Mouse (Mus musculus): Measurements from ENCODE around the gene Gsg1l. TPM values are rescaled to one million over a fixed set of nuclear protein-coding genes. Genes with fewer than 3 reads are reported as not detected.

Gsg1l gene
- polyA plus RNA-seq, 1 experiment from 2014 or later: 12.0 TPM

DNA sequence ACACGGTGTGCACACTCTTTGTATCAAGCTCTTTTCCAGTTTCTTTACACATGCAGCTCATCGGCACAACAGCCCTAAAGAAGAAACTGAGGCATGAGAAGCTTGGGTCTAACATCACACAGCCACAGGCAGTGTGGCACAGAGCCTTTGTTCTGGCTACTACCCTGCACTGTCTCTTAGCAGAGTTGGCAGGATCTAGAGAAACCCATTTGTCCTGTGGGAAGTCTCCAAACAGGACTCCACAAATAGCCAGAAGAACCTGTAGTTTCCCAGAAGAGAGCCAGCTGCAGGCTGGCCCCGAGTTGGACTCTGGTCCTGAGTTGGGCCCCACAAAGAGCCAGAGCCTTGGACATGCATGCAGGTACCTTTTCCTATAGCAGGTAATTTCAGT, 49.9 kb downstream of the Gsg1l start:
- Histone ChIP-seq H3K27ac (ENCODE audit: poor library complexity, severe bottlenecking) (no peak overlapping the region), H3K9ac (no peak overlapping the region), H3K4me2 (no peak overlapping the region), H3K4me3 (no peak overlapping the region), H3K36me3 (no peaks in the 10 kb centered on the region), H3K9me3 (replicated peaks) (no peaks in the 10 kb centered on the region), H3K4me1 (replicated peaks) (peaks cover 41% of the 10 kb centered on the region), H3K27me3 (replicated peaks) (no peaks in the 10 kb centered on the region)
- 83% methylated on average over 3 of the region's 3 CpGs for WGBS
- no peak for ATAC-seq (ENCODE audit: insufficient number of reproducible peaks, low FRiP score)

DNA sequence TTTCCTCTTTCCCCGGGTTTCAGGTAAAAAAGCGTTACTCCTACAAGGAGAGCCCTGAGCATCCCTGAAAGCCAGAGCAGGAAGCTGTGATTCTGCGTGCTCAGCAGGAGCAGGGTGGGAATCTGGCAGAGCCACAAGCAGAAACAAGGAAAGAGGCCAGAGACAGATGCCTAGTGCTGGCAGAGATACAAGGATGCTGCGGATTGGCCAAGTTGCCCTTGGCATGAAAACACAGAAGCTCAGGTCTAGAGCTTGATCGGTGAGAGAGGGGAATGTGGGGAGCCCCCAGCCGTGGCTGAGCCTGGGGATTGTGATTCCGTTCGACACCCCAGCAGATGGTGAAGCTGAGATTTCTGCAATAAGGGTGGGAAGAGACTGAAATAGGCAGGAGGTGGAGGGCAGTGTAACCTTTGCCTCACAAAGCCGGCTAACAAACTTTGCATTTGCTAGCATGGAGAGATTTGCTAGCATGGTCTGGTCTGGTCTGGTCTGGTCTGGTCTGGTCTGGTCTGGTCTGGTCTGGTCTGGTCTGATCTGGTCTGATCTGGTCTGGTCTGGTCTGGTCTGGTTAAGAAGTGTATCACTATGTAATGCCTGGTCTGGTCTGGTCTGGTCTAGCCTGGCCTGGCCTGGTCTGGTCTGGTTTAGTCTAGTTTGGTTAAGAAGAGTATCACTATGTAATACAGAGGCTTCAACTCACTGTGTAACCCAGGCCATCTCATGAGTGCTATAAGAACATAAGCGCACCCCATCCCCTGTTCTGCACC, 50.4 kb downstream of the Gsg1l start:
- no peaks in the 10 kb centered on the region for H3K36me3 ChIP-seq
- 73% methylated on average over 10 of the region's 10 CpGs for WGBS
- no peak for ATAC-seq (ENCODE audit: insufficient number of reproducible peaks, low FRiP score)

DNA sequence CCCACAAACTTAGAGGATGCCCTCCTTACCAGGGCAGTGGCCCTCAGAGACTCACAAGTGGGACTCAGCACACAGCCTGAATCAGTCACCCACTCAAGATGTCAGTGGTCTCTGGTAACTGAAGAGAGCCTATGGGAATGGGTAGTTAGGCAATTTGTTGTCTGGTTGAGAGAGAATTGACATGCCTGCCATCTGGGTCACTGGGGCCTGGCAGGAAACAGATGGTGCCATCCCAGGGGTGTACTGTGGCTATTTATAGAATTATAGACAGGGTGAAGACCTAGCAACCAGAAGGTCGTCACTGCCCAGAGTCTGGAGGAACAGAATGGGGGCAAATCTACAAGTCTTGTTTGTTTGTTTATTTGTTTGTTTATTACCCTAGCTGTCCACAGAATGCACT, 54.8 kb downstream of the Gsg1l start:
- 15% methylated on average over 1 of the region's 1 CpGs for WGBS
- ATAC-seq (ENCODE audit: insufficient number of reproducible peaks, low FRiP score): no peak
- H3K27me3 ChIP-seq (replicated peaks): no peaks in the 10 kb centered on the region
- H3K4me3 ChIP-seq: no peak overlapping the region
- no peaks in the 10 kb centered on the region for H3K9me3 ChIP-seq (replicated peaks)
- no peak overlapping the region for H3K9ac ChIP-seq
- no peak overlapping the region for H3K4me2 ChIP-seq
- no peak overlapping the region for H3K27ac ChIP-seq (ENCODE audit: poor library complexity, severe bottlenecking)
- no peaks in the 10 kb centered on the region for H3K36me3 ChIP-seq
- H3K4me1 ChIP-seq (replicated peaks): peaks cover 15% of the 10 kb centered on the region

More for the DNA sequence above, 50.4 kb downstream of the Gsg1l start:
- H3K9ac ChIP-seq: no peak overlapping the region
- no peak overlapping the region for H3K4me3 ChIP-seq
- no peaks in the 10 kb centered on the region for H3K9me3 ChIP-seq (replicated peaks)
- H3K4me2 ChIP-seq: no peak overlapping the region
- H3K4me1 ChIP-seq (replicated peaks): peaks cover 43% of the 10 kb centered on the region
- no peak overlapping the region for H3K27ac ChIP-seq (ENCODE audit: poor library complexity, severe bottlenecking)
- H3K27me3 ChIP-seq (replicated peaks): no peaks in the 10 kb centered on the region

GRCm38 (mm10) chr7:126026600-126026999, 55.6 kb downstream of the Gsg1l start:
- no peaks in the 10 kb centered on the region for H3K9me3 ChIP-seq (replicated peaks)
- H3K27ac ChIP-seq (ENCODE audit: poor library complexity, severe bottlenecking): no peak overlapping the region
- H3K4me3 ChIP-seq: no peak overlapping the region
- no peaks in the 10 kb centered on the region for H3K27me3 ChIP-seq (replicated peaks)
- peaks cover 14% of the 10 kb centered on the region for H3K4me1 ChIP-seq (replicated peaks)
- no peaks in the 10 kb centered on the region for H3K36me3 ChIP-seq
- no peak for ATAC-seq (ENCODE audit: insufficient number of reproducible peaks, low FRiP score)
- 56% methylated on average over 5 of the region's 5 CpGs for WGBS
- H3K9ac ChIP-seq: no peak overlapping the region
- H3K4me2 ChIP-seq: no peak overlapping the region

- Histone ChIP-seq H3K9ac (no peak overlapping the region), H3K4me3 (no peak overlapping the region), H3K4me1 (replicated peaks) (peaks cover 31% of the 10 kb centered on the region), H3K27me3 (replicated peaks) (no peaks in the 10 kb centered on the region), H3K27ac (ENCODE audit: poor library complexity, severe bottlenecking) (no peak overlapping the region), H3K9me3 (replicated peaks) (no peaks in the 10 kb centered on the region), H3K36me3 (no peaks in the 10 kb centered on the region), H3K4me2 (no peak overlapping the region)
- ATAC-seq (ENCODE audit: insufficient number of reproducible peaks, low FRiP score): no peak
- whole genome bisulfite sequencing: 56% methylated on average over 6 of the region's 6 CpGs
Observed at GRCm38 (mm10) chr7:126019966-126020365, 62.2 kb downstream of the Gsg1l start.

DNA sequence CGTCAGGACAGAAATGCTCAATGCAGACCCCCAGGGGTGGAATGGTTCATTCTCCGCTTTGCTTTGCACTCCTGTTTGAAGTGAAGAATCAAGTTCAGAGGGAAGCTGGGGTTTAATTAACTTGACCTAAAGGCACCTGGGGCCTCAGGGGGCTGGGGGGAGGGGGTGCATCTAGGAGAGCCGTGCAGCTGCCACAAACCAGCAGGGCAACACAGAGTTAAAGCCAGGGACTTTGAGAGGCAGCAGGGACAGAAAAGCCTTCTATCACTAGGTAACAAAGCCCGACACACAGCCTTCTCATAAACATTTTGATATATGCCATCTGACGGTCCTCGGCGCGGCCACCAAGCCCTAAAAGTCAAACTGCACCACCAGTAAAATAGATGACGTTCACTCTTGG, 62.9 kb downstream of the Gsg1l start:
- Histone ChIP-seq H3K4me2 (no peak overlapping the region), H3K27ac (ENCODE audit: poor library complexity, severe bottlenecking) (no peak overlapping the region), H3K36me3 (no peaks in the 10 kb centered on the region), H3K27me3 (replicated peaks) (no peaks in the 10 kb centered on the region), H3K9ac (no peak overlapping the region), H3K4me1 (replicated peaks) (peaks cover 31% of the 10 kb centered on the region), H3K4me3 (no peak overlapping the region), H3K9me3 (replicated peaks) (no peaks in the 10 kb centered on the region)
- no peak for ATAC-seq (ENCODE audit: insufficient number of reproducible peaks, low FRiP score)
- 63% methylated on average over 9 of the region's 9 CpGs for WGBS

DNA sequence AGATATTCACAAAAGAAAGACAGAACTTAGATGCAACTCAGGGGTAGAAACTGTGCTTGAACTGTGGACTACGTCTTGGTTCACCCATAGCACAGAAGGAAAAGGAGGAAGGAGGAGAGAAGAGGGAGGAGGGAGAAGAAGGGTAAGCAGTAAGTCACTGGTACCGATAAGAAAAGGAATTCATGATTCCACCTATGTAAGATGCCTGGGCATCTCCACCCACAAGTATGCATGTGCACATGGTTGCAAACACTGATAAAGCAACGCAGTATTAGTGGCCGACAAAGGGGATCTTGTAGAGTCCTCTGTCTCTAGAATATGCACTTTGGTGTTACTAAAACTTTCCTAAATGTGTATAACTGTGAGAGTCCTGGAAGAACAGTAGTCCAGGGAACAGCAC, 64.8 kb downstream of the Gsg1l start:
- no peak overlapping the region for H3K27ac ChIP-seq (ENCODE audit: poor library complexity, severe bottlenecking)
- no peaks in the 10 kb centered on the region for H3K36me3 ChIP-seq
- H3K4me1 ChIP-seq (replicated peaks): peaks cover 41% of the 10 kb centered on the region
- H3K9me3 ChIP-seq (replicated peaks): no peaks in the 10 kb centered on the region
- no peak overlapping the region for H3K9ac ChIP-seq
- ATAC-seq (ENCODE audit: insufficient number of reproducible peaks, low FRiP score): no peak
- H3K4me2 ChIP-seq: no peak overlapping the region
- H3K27me3 ChIP-seq (replicated peaks): no peaks in the 10 kb centered on the region
- 88% methylated on average over 4 of the region's 4 CpGs for WGBS
- no peak overlapping the region for H3K4me3 ChIP-seq

- H3K4me1 ChIP-seq (replicated peaks): peaks cover 41% of the 10 kb centered on the region
- H3K9me3 ChIP-seq (replicated peaks): no peaks in the 10 kb centered on the region
- 38% methylated on average over 11 of the region's 11 CpGs for WGBS
- no peak overlapping the region for H3K4me3 ChIP-seq
- no peak for ATAC-seq (ENCODE audit: insufficient number of reproducible peaks, low FRiP score)
- no peak overlapping the region for H3K9ac ChIP-seq
- H3K27ac ChIP-seq (ENCODE audit: poor library complexity, severe bottlenecking): peak overlapping the region; percentile 44; the same call in 1 of the 2 replicates
- no peaks in the 10 kb centered on the region for H3K36me3 ChIP-seq
- H3K4me2 ChIP-seq: peak overlapping the region; percentile 25; the same call in 1 of the 2 replicates
- H3K27me3 ChIP-seq (replicated peaks): 0 out of 2 replicates have a peak, but pooled peaks cover 3% of the 10 kb centered on the region
Observed at GRCm38 (mm10) chr7:126012325-126013021, 69.7 kb downstream of the Gsg1l start.

GRCm38 (mm10) chr7:126008789-126009148, 73.4 kb downstream of the Gsg1l start:
- ATAC-seq (ENCODE audit: insufficient number of reproducible peaks, low FRiP score): no peak
- no peak overlapping the region for H3K27ac ChIP-seq (ENCODE audit: poor library complexity, severe bottlenecking)
- 75% methylated on average over 7 of the region's 7 CpGs for WGBS

GRCm38 (mm10) chr7:126008139-126008788, 73.9 kb downstream of the Gsg1l start:
- no peak overlapping the region for H3K4me2 ChIP-seq
- H3K9me3 ChIP-seq (replicated peaks): no peaks in the 10 kb centered on the region
- H3K27ac ChIP-seq (ENCODE audit: poor library complexity, severe bottlenecking): no peak overlapping the region
- peaks cover 33% of the 10 kb centered on the region for H3K4me1 ChIP-seq (replicated peaks)
- H3K27me3 ChIP-seq (replicated peaks): 0 out of 2 replicates have a peak, but pooled peaks cover 3% of the 10 kb centered on the region
- no peaks in the 10 kb centered on the region for H3K36me3 ChIP-seq
- H3K4me3 ChIP-seq: no peak overlapping the region
- 78% methylated on average over 4 of the region's 4 CpGs for WGBS
- ATAC-seq (ENCODE audit: insufficient number of reproducible peaks, low FRiP score): no peak
- no peak overlapping the region for H3K9ac ChIP-seq

More at GRCm38 (mm10) chr7:126008789-126009148, 73.4 kb downstream of the Gsg1l start:
- no peaks in the 10 kb centered on the region for H3K9me3 ChIP-seq (replicated peaks)
- 0 out of 2 replicates have a peak, but pooled peaks cover 3% of the 10 kb centered on the region for H3K27me3 ChIP-seq (replicated peaks)
- H3K4me1 ChIP-seq (replicated peaks): peaks cover 37% of the 10 kb centered on the region
- no peak overlapping the region for H3K4me3 ChIP-seq
- H3K36me3 ChIP-seq: no peaks in the 10 kb centered on the region
- no peak overlapping the region for H3K9ac ChIP-seq
- no peak overlapping the region for H3K4me2 ChIP-seq

Data from heart, embryonic 12.5 days (tissue).